Mouse (Mus musculus) intestine, embryonic 15.5 days (tissue): ENCODE results near the gene S1pr2. TPM values are rescaled to one million over a fixed set of nuclear protein-coding genes. Genes with fewer than 3 reads are reported as not detected.

Source experiments
- polyA plus RNA-seq: library from polyadenylated mRNA; unstranded; fragments of >200 nt; fragmentation: Nextera tagmentation; extraction: Ambion mirVana; gene quantifications from 2 replicates; pipeline ENCODE4 v1.2.1, GENCODE M21; 2015

S1pr2 gene
- polyA plus RNA-seq, 1 experiment from 2014 or later = 29.2 TPM

Other genes with a start within 250 kb of the S1pr2 start
- 8.1 and 8.8 TPM in 2 replicates for gene Olfm2, start 230.4 kb downstream of the S1pr2 start, polyA plus RNA-seq
- 2.7 and 2.8 TPM in 2 replicates for gene Col5a3, start 161.7 kb downstream of the S1pr2 start, polyA plus RNA-seq
- not detected in 2 replicates for gene Rdh8, start 158.3 kb downstream of the S1pr2 start, polyA plus RNA-seq
- 15.0 and 19.8 TPM in 2 replicates for gene A230050P20Rik, start 108.1 kb downstream of the S1pr2 start, polyA plus RNA-seq
- gene Angptl6, start 97.1 kb downstream of the S1pr2 start, polyA plus RNA-seq = 8.3 and 10.7 TPM in 2 replicates
- gene Ppan, start 88.6 kb downstream of the S1pr2 start, polyA plus RNA-seq = 91.6 and 95.5 TPM in 2 replicates
- 292 and 319 TPM in 2 replicates for gene Eif3g, start 78.2 kb downstream of the S1pr2 start, polyA plus RNA-seq
- 72.5 and 73.4 TPM in 2 replicates for gene Dnmt1, start 16.9 kb downstream of the S1pr2 start, polyA plus RNA-seq
- 145 and 159 TPM in 2 replicates for gene Mrpl4, start 26.0 kb upstream of the S1pr2 start, polyA plus RNA-seq
- gene Icam1, start 39.2 kb upstream of the S1pr2 start, polyA plus RNA-seq = 12.6 and 12.8 TPM in 2 replicates
- gene Icam4, start 52.6 kb upstream of the S1pr2 start, polyA plus RNA-seq = 2.9 and 3.0 TPM in 2 replicates
- gene Icam5, start 55.3 kb upstream of the S1pr2 start, polyA plus RNA-seq = 0.06 and 0.16 TPM in 2 replicates
- gene Zglp1, start 90.3 kb upstream of the S1pr2 start, polyA plus RNA-seq = 1.0 and 1.1 TPM in 2 replicates
- gene Gm49373, start 96.3 kb upstream of the S1pr2 start, polyA plus RNA-seq = 0.40 and 0.59 TPM in 2 replicates
- gene Fdx1l, start 96.8 kb upstream of the S1pr2 start, polyA plus RNA-seq = 57.3 and 68.2 TPM in 2 replicates
- 1.0 and 2.4 TPM in 2 replicates for gene Gm38431, start 115.2 kb upstream of the S1pr2 start, polyA plus RNA-seq
- gene Raver1, start 115.2 kb upstream of the S1pr2 start, polyA plus RNA-seq = 64.5 and 66.5 TPM in 2 replicates
- 13.6 and 15.7 TPM in 2 replicates for gene Tyk2, start 154.5 kb upstream of the S1pr2 start, polyA plus RNA-seq
- 276 and 280 TPM in 2 replicates for gene Cdc37, start 173.2 kb upstream of the S1pr2 start, polyA plus RNA-seq
- gene Pde4a, start 188.9 kb upstream of the S1pr2 start, polyA plus RNA-seq = 6.0 and 6.8 TPM in 2 replicates